29 mouse cellular contexts compared by ENCODE assay signal in genomic region chr8:59906799-59907198, GRCm38 (mm10).
"Had no signal": no experiment of that assay in that cellular context is flagged by ENCODE, and none has a peak within 500 bp of the region (broad histone marks: within the 10 kb centered on the region; RNA-seq: fewer than 3 reads in every experiment).

No protein-coding gene starts in this region.

- ATAC-seq: forebrain, embryonic 13.5 days; forebrain, embryonic 14.5 days; forebrain, embryonic 15.5 days; forebrain, embryonic 16.5 days; forebrain, postnatal 0 days had no signal

- DNase-seq: cerebellum, adult 18-20 months; cerebellum, adult 2 months; cerebellum, adult 8-10 months; cerebellum, adult 9-10 months; cerebellum, adult 9-11 months; cerebellum, postnatal 10 days; cerebellum, postnatal 14 days; cerebellum, postnatal 25 days; cerebellum, postnatal 36 days; embryo, embryonic 11 days; forebrain, postnatal 0 days; gastrocnemius, adult 2 months; gastrocnemius, postnatal 10 days; gastrocnemius, postnatal 14 days; gastrocnemius, postnatal 25 days; gastrocnemius, postnatal 36 days; heart, adult 11 months; heart, adult 18-20 months; heart, adult 2 months had no signal

- H3K9ac ChIP-seq: embryonic facial prominence, embryonic 12.5 days; embryonic facial prominence, embryonic 13.5 days; embryonic facial prominence, embryonic 15.5 days; forebrain, embryonic 12.5 days; forebrain, embryonic 13.5 days; forebrain, embryonic 15.5 days; forebrain, postnatal 0 days had no signal

- H3K27ac ChIP-seq: embryonic facial prominence, embryonic 12.5 days; embryonic facial prominence, embryonic 13.5 days; embryonic facial prominence, embryonic 15.5 days; forebrain, embryonic 10.5 days; forebrain, embryonic 12.5 days; forebrain, embryonic 13.5 days; forebrain, embryonic 15.5 days; gastrocnemius, adult 2 months; heart, adult 2 months had no signal

- H3K4me3 ChIP-seq: embryonic facial prominence, embryonic 12.5 days; embryonic facial prominence, embryonic 13.5 days; embryonic facial prominence, embryonic 15.5 days; erythroblast, embryonic 14.5 days; forebrain, embryonic 10.5 days; forebrain, embryonic 12.5 days; forebrain, embryonic 13.5 days; forebrain, embryonic 15.5 days; gastrocnemius, adult 2 months; heart, adult 2 months had no signal

- H3K36me3 ChIP-seq: embryonic facial prominence, embryonic 12.5 days; embryonic facial prominence, embryonic 13.5 days; embryonic facial prominence, embryonic 15.5 days; forebrain, embryonic 10.5 days; forebrain, embryonic 12.5 days; forebrain, embryonic 15.5 days had no signal

- H3K27me3 ChIP-seq: embryonic facial prominence, embryonic 12.5 days; embryonic facial prominence, embryonic 13.5 days; embryonic facial prominence, embryonic 15.5 days; forebrain, embryonic 12.5 days; forebrain, embryonic 13.5 days; forebrain, embryonic 15.5 days had no signal

- H3K4me1 ChIP-seq: embryonic facial prominence, embryonic 12.5 days; embryonic facial prominence, embryonic 13.5 days; embryonic facial prominence, embryonic 15.5 days; forebrain, embryonic 10.5 days; forebrain, embryonic 12.5 days; forebrain, embryonic 13.5 days; forebrain, embryonic 15.5 days had no signal

- H3K4me2 ChIP-seq: embryonic facial prominence, embryonic 12.5 days; embryonic facial prominence, embryonic 13.5 days; embryonic facial prominence, embryonic 15.5 days; forebrain, embryonic 12.5 days; forebrain, embryonic 13.5 days; forebrain, embryonic 15.5 days had no signal

- H3K9me3 ChIP-seq: embryonic facial prominence, embryonic 12.5 days; embryonic facial prominence, embryonic 13.5 days; embryonic facial prominence, embryonic 15.5 days; forebrain, embryonic 10.5 days; forebrain, embryonic 12.5 days; forebrain, embryonic 13.5 days; forebrain, embryonic 15.5 days had no signal
